Mouse (Mus musculus): Measurements from ENCODE around the gene Enoph1.

Enoph1 gene

GRCm38 (mm10) chr5:100039602-100040142 is at the start of gene Enoph1, which contains the start of gene Hnrnpdl:
Gene Enoph1 (plus strand): TSS chr5:100039985.
Gene Hnrnpdl (minus strand): TSS chr5:100039664.
- peak; percentile 95 for DNase-seq (ENCODE audit: low spot score)

DNA sequence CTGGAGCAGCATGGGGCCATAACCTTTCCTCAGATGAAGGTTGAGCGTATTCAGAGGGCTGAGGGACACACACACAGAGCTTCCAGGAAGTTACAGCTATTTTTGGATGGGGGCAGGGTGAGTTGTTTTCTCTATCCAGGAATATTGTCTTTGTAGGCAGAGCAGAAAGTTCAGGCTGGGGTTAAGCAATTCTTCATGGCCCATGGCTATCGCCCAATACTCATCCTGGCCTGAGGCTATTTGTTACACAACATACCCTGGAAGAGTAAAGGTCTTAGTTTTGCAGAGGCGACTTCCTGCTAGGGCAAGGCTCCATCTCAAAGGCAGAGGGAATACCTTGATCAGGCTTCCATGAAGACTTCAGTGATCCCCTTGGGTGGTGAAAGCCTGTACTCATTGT is 45.6 kb upstream of the Enoph1 start:
- DNase-seq (ENCODE audit: low spot score), result no peak

- no peak for DNase-seq (ENCODE audit: low spot score)
Observed at GRCm38 (mm10) chr5:99994680-99995079, 45.1 kb upstream of the Enoph1 start.

DNA sequence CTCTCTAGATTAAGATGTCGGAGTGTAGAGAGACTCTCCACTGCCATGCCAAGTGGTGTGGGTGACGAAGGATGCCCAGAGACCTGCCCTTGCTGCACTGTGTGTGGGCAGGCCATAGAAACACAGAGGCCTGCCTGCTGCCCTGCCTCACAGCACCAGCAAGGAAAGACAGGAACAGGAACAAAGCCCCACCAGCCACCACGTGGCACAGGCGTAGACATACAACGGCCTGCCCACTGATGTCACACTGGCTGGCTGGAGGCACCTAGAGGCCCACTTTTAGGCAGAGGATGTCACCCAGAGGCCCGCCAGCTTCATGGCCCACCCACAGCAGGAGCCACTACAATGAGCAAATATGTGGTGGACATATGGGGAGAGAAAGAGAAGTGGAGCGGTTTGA is 39.7 kb upstream of the Enoph1 start:
- no peak for DNase-seq (ENCODE audit: low spot score)

DNA sequence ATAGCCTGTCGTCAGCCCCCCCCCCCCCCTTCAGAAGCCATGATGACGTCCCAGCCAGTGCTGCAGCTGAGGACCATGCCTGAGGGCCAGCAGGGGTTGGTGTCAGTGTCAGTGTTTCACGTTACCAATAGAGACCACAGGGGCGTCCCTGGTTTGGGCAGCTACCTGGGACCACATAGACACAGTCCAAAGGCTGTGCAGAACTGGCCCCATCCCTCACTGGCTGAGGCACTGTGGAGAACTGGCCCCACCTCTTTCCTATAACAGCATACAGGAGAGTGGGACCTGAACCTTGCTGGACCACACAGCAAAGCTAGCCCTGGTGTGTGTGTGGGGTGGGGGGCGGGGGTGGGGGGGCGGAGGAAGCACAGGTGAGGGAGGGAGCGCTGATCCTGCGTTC is 39.3 kb upstream of the Enoph1 start:
- DNase-seq (ENCODE audit: low spot score), result no peak

DNA sequence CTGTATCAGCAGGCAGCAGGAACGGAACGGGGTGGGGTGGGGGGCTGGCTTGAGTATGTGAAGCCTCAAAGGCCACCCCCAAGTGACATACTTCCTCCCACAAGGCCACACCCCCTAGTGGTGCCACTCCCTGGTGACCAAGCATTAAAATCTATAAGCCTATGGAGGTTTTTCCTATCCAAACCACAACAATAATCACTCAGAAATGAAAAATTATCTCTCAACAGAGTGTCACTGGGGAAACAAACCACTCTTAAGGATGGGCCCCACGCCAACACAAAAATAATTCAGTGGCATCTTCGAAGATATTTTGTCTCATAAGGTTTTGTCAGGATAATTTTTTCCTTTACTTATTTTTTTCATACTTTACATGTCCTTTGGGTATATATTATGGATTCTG is 35.9 kb upstream of the Enoph1 start:
- DNase-seq (ENCODE audit: low spot score), result no peak

- no peak for DNase-seq (ENCODE audit: low spot score)
Observed at GRCm38 (mm10) chr5:100005431-100005830, 34.4 kb upstream of the Enoph1 start.

DNA sequence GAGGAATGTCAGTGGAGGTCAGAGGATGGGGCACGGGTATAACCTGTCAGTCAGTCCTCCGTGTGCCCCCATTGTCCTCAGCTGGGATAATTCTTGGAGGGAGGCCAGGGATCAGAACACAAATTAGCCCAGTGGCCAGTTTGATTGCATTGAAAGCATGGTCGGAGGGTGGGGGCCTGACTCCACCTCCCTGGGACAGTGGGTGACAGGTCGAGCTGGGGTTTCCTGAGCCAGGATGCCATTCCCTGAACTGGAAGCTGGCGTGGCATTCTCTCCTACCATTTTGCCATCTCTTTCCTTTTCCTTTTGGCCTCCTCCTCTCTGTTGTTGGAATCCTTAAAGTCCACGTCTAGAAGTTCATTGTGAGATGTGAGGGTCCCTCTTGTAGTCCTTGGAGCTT is 33.9 kb upstream of the Enoph1 start:
- DNase-seq (ENCODE audit: low spot score), result no peak

DNA sequence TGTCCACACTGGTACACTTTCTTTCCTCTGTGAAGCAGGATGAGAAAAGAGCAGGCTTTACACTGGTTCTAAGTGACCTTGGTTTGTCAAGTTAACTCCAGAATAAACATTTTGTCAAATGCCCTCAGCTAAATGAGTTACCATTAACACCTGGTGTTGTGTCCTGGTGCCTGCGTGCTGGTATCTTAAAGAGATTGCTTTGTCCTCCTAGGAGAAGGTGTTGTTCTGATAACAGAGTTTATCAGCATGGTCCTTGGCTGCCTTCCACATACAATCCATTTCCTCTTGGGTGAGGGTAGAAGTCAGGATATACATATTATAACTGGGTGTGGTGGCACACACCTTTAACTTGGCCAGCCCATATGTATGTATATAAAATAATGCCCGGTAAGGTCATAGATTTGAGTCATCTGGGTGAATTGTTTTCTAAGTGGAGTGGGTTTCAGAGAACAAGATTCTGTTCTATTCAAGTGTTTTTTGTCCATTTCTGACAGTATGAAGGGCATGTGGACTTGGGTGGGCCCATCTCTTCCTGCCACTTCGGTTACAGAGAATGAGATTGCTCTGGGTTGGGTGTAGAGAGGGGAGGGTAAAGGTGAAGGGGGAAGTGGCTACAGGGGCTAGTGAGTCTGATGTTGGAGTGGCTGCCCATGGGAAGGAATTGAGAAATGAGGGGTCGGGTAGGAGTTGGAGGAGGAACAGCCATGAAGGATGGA is 33.3 kb upstream of the Enoph1 start:
- no peak for DNase-seq (ENCODE audit: low spot score)

DNA sequence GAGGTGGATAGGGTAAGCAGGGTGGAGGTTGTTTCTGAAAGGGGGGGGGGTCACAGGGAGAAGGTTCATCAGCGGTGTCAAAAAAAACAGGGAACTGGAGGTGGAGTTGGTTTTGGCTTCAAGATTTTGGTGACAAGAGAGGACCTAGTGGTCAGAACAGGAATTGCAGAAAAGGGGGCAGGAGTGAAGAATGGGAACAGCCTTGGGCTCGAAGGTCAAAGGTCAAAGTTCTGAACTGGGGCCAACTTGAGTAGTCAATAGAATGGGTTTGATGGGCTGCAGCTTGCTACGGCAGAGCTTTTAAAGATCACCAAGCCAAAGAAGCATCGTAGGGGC is 32.8 kb upstream of the Enoph1 start:
- peak; percentile 32 for DNase-seq (ENCODE audit: low spot score)

DNA sequence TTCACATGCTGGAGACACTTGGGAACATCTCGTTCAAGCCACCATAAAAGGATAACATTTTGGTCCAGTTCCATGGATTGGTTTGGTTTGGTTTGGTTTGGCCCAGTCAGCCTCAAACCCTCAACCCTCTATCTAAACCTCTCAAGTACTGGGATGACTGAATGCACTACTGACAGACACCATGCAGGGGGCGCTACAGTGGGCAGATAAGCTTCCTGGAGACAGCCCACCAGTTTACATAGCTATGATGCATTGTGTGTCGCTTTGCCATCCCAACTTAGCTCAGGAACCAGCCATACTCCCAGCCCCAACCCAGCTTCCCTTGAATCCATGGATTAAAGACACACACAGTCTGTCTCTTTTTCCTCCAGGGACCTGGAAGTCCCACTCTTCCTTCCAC is 31.3 kb upstream of the Enoph1 start:
- DNase-seq (ENCODE audit: low spot score), result no peak

- DNase-seq (ENCODE audit: low spot score), result no peak
Observed at GRCm38 (mm10) chr5:100012599-100012998, 27.2 kb upstream of the Enoph1 start.

DNA sequence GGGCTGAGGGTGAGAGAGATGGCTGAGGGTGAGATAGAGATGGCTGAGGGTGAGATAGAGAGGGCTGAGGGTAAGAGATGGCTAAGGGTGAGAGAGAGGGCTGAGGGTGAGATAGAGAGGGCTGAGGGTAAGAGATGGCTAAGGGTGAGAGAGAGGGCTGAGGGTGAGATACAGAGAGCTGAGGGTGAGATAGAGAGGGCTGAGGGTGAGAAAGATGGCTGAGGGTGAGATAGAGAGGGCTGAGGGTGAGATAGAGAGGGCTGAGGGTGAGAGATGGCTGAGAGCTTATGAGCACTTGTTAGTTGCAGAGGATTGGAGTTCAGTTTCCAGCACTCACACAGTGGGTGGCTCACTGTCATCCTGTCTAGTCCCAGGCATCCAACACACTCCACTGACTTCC is 19.7 kb upstream of the Enoph1 start:
- DNase-seq (ENCODE audit: low spot score), result no peak

DNA sequence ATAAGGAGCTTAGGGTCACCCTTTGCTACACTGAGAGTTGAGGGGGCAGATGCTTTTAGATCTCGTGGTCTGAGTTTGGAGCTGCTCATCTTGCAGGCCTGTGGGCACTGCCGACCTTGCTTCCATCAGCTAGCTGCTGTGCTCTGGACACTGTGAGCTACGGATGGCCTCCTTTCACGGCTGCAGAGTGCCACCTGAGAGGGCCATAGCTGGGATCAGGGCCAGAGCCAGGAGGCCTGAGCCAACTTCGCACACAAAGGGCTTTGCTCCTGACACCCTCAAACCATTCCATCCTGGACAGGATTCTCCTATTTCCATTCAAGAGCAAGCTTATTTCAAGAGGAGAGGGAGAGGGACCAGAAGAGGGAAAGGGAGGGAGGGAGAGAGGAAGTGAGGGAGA is 15.4 kb upstream of the Enoph1 start:
- no peak for DNase-seq (ENCODE audit: low spot score)

GRCm38 (mm10) chr5:100024868-100025267 is 14.9 kb upstream of the Enoph1 start:
- no peak for DNase-seq (ENCODE audit: low spot score)

GRCm38 (mm10) chr5:100030069-100030468 is 9.7 kb upstream of the Enoph1 start:
- no peak for DNase-seq (ENCODE audit: low spot score)

DNA sequence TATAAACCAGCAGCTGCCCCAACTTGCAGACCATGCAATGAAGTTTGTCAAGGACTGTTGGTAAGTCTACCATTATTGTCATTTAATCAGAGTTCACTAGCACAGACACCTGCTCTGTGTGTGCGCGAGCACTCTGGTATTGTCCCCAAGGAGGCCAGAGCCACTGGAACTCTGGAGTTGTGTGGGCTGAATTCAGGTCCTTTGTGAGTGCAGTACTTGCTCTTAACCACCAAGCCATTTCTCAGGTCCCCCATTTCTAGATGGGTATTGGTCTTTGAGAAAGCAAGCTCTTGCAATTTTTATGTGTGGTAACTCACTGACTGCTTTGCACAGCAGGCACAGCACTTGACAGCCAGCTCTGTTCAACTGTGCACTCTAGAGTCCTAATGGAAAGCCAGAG is 7.7 kb upstream of the Enoph1 start:
- DNase-seq (ENCODE audit: low spot score), result no peak

DNA sequence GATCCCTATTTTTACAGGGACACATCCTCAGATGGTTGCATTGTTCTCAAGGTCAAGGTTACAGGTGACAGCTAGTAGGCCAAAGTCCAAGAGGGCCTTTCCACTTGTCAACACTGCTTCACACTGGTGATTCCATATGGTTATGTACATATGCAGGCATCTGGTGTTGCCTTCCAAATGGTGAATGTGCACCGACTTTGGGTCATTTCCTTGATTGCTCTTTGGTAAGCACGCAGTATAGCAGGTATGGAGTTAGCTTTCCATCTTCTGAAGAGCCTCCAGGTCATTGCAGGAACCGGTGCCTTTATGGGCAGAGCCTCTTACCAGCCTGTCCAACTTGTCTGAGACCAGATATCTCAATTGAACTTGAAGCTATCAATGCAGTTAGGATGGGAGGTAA is 7.1 kb upstream of the Enoph1 start:
- no peak for DNase-seq (ENCODE audit: low spot score)

DNA sequence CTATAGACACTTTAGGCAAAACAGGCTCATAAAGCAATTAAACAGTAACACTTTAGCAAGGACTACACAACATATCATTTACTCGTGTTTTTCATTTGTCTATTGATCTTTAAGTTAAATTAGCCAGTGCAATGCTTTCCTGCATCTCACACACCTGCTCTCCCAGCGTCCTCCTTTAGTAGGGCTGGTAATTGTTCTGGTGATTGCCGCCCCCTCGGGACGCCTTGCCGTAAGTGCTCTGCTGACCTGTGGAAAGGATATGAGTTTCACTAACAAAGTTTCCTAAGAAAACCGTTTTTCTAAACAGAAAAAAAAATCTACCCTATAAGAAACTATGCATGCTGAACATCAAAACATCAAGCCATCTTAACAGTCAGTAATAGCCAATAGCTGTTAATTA is 3.8 kb upstream of the Enoph1 start:
- no peak for DNase-seq (ENCODE audit: low spot score)

GRCm38 (mm10) chr5:100036681-100037080 is 3.1 kb upstream of the Enoph1 start:
- no peak for DNase-seq (ENCODE audit: low spot score)

- peak; percentile 87 for DNase-seq (ENCODE audit: low spot score)
Observed at GRCm38 (mm10) chr5:100037965-100038713, 1.6 kb upstream of the Enoph1 start.

DNA sequence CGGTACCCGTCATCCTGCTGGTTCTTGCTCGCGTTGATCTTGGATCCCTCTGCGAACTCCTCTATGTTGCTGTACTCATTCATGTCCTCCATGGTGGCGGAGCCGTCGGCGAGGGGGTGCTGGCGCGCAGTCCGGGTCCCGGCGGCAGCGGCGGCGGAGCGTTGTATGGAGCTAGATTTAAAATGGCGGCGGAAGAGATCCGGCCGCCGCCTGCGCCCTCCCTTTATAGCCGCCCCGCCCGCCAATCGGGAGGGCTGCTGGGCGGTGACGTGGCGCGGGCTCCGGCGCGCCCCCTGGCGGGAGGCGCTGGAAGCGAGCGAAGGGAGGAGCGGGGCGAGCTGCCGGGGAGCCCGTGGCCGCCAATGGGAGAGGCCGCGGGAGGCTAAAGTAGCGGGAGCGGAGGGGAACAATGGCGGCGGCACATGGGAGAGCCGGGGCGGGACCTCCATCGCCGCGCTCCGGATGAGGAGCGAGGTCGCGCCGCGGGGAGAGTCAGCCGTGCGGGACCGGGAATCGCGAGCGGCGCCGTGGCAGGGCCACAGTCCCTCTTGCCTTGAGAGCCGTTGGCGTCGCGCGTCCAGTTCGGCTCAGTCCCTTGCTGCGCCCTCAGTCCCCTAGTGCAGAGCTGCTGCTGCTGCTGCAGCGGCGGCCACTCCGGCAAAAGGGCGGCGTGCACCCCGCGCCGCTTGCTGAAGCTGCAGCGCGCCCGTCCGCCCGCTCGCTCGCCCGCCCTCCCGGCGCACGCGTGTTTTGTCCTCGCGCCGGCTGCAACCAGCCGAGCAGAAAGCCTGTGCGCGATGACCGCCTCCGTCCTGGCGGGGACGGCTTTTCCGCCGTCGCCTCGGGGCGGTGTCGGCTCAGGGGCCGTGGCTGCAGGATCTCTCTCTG is 827 bp upstream of the Enoph1 start:
- peak; percentile 98 for DNase-seq (ENCODE audit: low spot score)
